Mouse (Mus musculus) neural tube, embryonic 12.5 days (tissue): ENCODE measurements at regions not wholly inside any gene's neighbourhood (a gene's known extent, or its start where the extent isn't known, plus 50 kb on each side); places are given as distances from the start of the nearest gene placed in this dataset.

Source experiments
- ATAC-seq: fragments of 200-750 bp; cut with Nextera tagmentation; 2 replicates; pipeline ENCODE4 v1.8.0; 2017; ENCODE audit warnings: low read depth, mild to moderate bottlenecking, moderate TSS enrichment, moderate library complexity; ENCODE audit not compliant: low FRiP score
- H3K27ac ChIP-seq: fragments of 300-500 bp; sonication (generic); 2 replicates; pipeline ENCODE4 v1.5.1; 2016
- H3K27me3 ChIP-seq: fragments of 300-500 bp; sonication (generic); replicated peaks from 2 replicates; pipeline ENCODE4 v1.6.1; 2016; ENCODE audit warnings: mild to moderate bottlenecking
- H3K36me3 ChIP-seq: fragments of 300-500 bp; sonication (generic); 2 replicates; pipeline ENCODE4 v1.6.1; 2016; ENCODE audit warnings: mild to moderate bottlenecking
- H3K4me1 ChIP-seq: fragments of 300-500 bp; sonication (generic); 2 replicates; pipeline ENCODE4 v1.6.1; 2016
- H3K4me2 ChIP-seq: fragments of 300-500 bp; sonication (generic); replicated peaks from 2 replicates; pipeline ENCODE4 v1.6.1; 2016; ENCODE audit warnings: mild to moderate bottlenecking
- H3K4me3 ChIP-seq: fragments of 300-500 bp; sonication (generic); 2 replicates; pipeline ENCODE4 v1.5.1; 2016
- H3K9ac ChIP-seq: fragments of 300-500 bp; sonication (generic); 2 replicates; pipeline ENCODE4 v1.6.1; 2016; ENCODE audit warnings: mild to moderate bottlenecking
- H3K9me3 ChIP-seq: fragments of 300-500 bp; sonication (generic); 2 replicates; pipeline ENCODE4 v1.6.1; 2016; ENCODE audit warnings: mild to moderate bottlenecking
- WGBS: fragments of 180-500 bp; shearing (Covaris S2); methylation state at CpG from one replicate; pipeline ENCODE4 v1.1.7; 2016; 5-methylcytosine and 5-hydroxymethylcytosine counted together

DNA sequence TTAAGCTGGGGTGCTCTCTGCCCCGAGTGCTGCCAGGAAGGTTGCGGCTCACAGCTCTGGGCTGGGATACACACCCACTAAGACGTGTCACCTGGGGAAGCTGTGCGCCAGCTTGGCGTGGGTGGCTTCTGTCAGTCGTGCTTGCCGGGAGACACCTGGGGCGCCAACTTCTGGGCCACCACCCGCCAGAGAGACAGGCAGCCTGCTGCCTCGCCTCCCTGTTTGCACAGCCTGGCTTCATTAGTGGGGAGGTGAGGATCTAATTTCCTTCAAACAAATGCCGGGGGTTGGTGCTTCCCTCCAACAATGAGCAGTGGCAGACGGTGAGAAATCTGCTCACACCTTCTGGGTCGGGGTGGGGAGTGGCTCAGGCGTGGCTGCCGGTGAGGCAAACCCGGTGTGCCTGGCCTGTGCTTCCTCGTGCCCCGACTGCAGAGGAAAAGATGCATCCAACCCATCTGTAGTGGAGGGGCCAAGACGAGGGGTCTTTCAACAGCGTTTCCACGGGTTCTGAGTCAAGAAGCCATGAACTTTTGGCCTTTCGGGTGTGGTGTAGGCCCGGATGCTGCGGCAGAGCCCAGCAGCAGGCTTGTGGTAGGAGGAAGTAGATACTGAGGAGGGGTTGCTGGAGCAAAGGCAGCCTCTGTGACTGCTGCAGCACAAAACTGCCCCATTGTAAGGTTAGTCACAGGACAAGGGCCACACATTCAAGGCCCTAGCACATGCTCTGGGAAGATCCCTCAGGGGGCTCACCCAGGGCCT, 140.6 kb downstream of the Tpra1 start:
- Histone ChIP-seq H3K27me3 (no peaks in the 10 kb centered on the region), H3K4me1 (no peaks in the 10 kb centered on the region), H3K4me2 (no peak overlapping the region), H3K36me3 (no peaks in the 10 kb centered on the region), H3K27ac (no peak overlapping the region), H3K4me3 (no peak overlapping the region), H3K9me3 (peaks cover 4% of the 10 kb centered on the region; the same call in 1 of the 2 replicates), H3K9ac (no peak overlapping the region)
- WGBS = 70% methylated on average over 24 of the region's 24 CpGs
- ATAC-seq = no peak

DNA sequence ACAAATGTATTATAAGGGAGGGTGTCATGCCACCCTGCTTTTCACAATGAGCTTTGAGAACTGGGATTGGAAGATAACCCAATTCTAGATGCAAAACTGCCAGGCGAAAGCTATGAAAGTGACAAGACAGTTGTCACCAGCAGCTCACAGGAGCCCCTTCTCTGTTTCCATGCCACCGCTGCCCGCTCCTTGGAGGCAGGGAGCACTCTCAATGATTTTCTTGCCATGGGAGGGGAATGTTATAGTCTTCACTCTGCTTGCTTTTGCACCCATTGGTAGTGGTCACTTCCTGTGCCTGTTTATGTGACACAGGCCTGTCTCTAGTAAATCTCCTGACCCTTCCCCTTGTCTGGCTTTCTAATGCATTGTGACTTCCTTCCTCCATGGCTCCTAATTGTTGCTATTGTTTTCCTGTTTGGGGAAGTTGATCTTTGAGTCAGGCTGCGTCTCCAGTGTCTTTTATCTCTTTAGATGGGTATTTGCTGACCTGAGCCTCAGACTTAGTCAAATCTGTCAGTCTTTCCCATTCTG, 143.4 kb downstream of the Tpra1 start:
- no peak overlapping the region for H3K27ac ChIP-seq
- no peaks in the 10 kb centered on the region for H3K27me3 ChIP-seq
- no peaks in the 10 kb centered on the region for H3K36me3 ChIP-seq
- H3K4me1 ChIP-seq = no peaks in the 10 kb centered on the region
- WGBS = 77% methylated on average over 4 of the region's 4 CpGs
- no peak overlapping the region for H3K9ac ChIP-seq
- H3K4me3 ChIP-seq = no peak overlapping the region
- peaks cover 4% of the 10 kb centered on the region; the same call in 1 of the 2 replicates for H3K9me3 ChIP-seq
- no peak overlapping the region for H3K4me2 ChIP-seq
- ATAC-seq = no peak

DNA sequence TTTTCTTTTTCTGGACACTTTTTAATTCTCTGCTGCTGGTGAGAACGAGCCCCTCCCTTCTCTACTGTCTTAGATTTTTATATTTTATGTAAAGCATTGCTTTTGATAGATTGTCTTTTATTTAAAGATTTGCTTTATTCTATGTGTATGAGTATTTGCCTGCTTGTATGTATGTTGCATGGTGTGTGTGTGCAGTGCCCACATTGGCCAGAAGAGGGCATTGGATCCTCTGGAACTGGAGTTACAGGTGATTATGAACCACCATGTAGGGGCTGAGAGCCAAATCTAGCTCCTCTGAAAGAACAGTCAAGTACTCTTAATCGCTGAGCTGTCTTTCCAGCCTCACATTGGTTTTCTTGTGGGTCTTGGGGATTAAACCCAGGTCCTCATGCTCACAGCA, 144.4 kb downstream of the Tpra1 start:
- WGBS = 85% methylated on average over 2 of the region's 2 CpGs
- ATAC-seq = no peak
- Histone ChIP-seq H3K9ac (no peak overlapping the region), H3K4me2 (no peak overlapping the region), H3K4me1 (no peaks in the 10 kb centered on the region), H3K36me3 (no peaks in the 10 kb centered on the region), H3K9me3 (peaks cover 4% of the 10 kb centered on the region; the same call in 1 of the 2 replicates), H3K4me3 (no peak overlapping the region), H3K27me3 (no peaks in the 10 kb centered on the region), H3K27ac (no peak overlapping the region)

DNA sequence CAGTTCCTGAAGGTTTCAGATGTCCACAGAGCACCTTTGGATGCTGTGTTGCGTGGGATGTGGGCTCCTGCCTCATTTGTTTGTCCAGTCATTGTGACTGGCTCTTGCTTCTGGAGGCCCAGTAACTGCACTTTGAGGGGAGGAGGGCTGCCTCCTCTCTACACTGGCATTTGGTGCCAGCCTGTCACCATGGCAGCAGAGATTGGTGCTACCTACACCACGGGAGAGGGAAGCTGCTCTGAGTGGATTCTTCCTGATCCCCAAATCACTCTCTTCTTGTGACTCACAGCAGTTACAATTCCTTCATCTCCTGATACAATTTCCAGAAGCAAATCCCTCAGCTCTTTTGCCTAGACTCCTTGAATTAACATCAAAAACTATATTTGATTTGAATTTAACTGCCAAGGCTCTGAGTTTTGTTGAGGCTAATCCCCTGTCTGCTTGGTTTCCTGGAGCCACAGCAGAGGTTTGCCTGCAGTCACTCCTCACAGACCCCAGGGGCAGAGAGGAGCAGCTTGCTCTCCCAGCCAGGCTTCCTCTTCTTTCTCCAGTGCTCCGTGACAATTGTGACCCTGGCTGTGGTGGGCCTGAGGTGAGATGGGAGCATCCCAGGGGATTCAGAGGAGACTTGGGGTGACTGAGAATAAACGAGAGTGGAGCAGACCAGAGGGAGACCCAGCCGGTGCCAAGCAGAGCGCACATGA, 145.7 kb downstream of the Tpra1 start:
- no peak for ATAC-seq
- Histone ChIP-seq H3K4me3 (no peak overlapping the region), H3K36me3 (no peaks in the 10 kb centered on the region), H3K27me3 (no peaks in the 10 kb centered on the region), H3K9me3 (peaks cover 4% of the 10 kb centered on the region; the same call in 1 of the 2 replicates), H3K27ac (no peak overlapping the region), H3K4me1 (no peaks in the 10 kb centered on the region), H3K9ac (no peak overlapping the region), H3K4me2 (no peak overlapping the region)
- WGBS = 75% methylated on average over 6 of the region's 6 CpGs

DNA sequence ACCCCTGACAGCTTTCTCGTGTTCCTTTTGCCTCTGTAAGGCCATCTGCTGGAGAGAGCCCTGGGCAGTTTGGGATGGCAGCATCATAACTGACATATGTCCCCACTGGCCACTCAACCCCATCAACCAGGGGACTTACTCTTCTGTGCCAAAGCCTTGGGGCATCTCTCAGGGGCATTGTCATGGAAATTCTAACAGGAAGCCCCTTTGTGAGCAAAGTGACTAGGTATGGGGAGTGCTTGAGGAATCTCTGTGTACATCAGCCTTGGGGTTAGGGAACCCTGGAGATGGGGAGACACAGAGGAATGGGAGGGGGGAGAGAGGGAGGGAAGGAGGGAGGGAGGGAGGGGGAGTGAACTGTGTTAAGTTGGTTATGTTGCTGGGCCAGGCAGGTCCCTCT, 147.2 kb downstream of the Tpra1 start:
- Histone ChIP-seq H3K36me3 (no peaks in the 10 kb centered on the region), H3K9me3 (peaks cover 4% of the 10 kb centered on the region; the same call in 1 of the 2 replicates), H3K4me2 (no peak overlapping the region), H3K27ac (no peak overlapping the region), H3K4me3 (no peak overlapping the region), H3K4me1 (no peaks in the 10 kb centered on the region), H3K9ac (no peak overlapping the region), H3K27me3 (no peaks in the 10 kb centered on the region)
- no peak for ATAC-seq
- WGBS = 48% methylated on average over 1 of the region's 1 CpGs

DNA sequence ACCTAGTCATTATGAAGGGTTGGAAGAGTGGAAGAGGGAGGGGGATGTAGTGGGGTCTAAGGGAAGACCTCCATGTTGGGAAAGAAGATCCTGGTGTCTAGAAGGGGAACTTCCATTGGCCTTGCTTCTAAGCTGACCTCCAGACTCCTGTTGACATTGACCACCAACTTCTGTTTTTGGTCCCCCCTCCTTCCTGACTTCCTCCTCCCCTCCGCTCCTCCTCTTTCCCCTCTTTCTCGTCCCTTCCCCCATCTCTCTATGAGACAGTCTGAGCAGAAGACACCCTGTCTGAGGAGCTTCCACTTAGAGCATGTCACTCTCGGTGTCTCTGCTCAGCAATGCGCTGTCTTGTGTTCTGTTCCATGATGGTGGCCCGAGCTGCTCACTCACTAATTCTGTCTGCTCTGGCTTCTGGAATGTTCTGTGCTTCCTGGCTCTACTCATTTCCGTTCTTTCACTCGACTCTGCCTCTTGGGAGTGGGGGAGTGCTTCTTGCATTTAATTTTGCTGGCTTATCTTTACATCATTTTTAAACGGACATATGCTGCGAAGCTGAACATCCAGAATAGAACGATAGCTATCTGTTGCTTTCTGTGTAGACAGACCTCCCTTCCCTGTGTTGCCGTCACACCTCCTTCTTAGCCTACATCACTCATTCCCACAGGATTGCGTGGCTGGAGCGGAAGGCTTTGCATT, 148.7 kb downstream of the Tpra1 start:
- Histone ChIP-seq H3K27me3 (no peaks in the 10 kb centered on the region), H3K4me1 (no peaks in the 10 kb centered on the region), H3K36me3 (no peaks in the 10 kb centered on the region), H3K4me3 (no peak overlapping the region), H3K9ac (no peak overlapping the region), H3K4me2 (no peak overlapping the region), H3K9me3 (peaks cover 4% of the 10 kb centered on the region; the same call in 1 of the 2 replicates), H3K27ac (no peak overlapping the region)
- WGBS = 93% methylated on average over 13 of the region's 13 CpGs
- ATAC-seq = no peak

DNA sequence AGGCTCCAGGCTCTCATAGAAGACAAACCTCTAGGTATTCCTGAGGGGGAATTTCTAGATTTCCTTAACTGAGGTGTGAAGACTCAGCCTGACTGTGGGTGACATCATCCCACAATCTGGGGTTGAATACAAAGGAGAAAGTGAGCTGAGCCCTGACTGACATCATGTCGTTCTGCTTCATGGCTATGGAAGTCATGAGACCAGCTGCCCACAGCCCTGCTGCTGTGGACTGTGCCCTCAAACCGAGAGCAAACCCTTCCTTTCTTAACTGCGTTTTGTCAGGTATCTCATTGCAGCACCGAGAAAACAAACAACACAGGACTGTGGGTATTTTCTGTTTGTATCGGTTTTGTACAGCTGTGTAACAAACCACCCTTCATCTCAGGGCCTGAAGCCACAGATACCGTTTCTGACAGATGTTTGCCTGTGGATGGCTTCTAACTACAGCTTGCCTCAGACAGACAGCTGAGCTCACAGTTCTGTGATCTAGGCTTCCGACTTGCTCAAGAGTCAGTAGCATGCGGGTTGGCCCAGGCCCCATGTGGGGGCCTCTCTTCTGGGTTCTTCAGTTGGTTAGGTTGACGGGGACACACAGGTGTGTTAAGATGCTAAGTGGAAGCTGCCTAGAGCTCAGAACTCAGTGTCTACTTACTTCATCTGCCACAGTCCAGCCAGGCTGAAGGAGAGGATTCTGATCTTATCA, 150.9 kb downstream of the Tpra1 start:
- H3K36me3 ChIP-seq = no peaks in the 10 kb centered on the region
- no peak for ATAC-seq
- H3K27me3 ChIP-seq = no peaks in the 10 kb centered on the region
- H3K4me3 ChIP-seq = no peak overlapping the region
- H3K9ac ChIP-seq = no peak overlapping the region
- 87% methylated on average over 9 of the region's 9 CpGs for WGBS
- H3K4me2 ChIP-seq = no peak overlapping the region
- H3K4me1 ChIP-seq = no peaks in the 10 kb centered on the region
- no peaks in the 10 kb centered on the region for H3K9me3 ChIP-seq
- no peak overlapping the region for H3K27ac ChIP-seq

DNA sequence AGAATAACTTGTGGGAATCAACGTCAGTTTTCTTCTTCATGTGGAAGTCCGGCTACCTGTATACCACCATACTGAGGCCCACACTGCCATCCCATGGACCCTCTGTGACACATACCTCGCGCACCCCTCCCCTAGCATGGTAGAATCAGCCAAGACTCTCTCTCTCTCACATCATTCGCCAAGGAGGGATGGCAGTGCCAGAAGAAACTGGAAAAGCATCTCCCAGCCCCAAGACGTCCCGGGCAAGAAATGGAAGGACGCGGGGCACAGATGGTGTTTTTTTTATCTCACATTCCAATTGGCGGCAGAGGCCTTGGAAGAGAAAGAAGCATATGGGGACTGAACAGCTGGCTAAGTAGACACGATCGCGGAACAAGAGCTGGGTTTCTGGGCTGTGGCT, 152.0 kb downstream of the Tpra1 start:
- Histone ChIP-seq H3K36me3 (no peaks in the 10 kb centered on the region), H3K9ac (no peak overlapping the region), H3K4me3 (no peak overlapping the region), H3K27ac (no peak overlapping the region), H3K9me3 (no peaks in the 10 kb centered on the region), H3K27me3 (no peaks in the 10 kb centered on the region), H3K4me2 (no peak overlapping the region), H3K4me1 (no peaks in the 10 kb centered on the region)
- ATAC-seq = no peak
- 81% methylated on average over 13 of the region's 13 CpGs for WGBS

DNA sequence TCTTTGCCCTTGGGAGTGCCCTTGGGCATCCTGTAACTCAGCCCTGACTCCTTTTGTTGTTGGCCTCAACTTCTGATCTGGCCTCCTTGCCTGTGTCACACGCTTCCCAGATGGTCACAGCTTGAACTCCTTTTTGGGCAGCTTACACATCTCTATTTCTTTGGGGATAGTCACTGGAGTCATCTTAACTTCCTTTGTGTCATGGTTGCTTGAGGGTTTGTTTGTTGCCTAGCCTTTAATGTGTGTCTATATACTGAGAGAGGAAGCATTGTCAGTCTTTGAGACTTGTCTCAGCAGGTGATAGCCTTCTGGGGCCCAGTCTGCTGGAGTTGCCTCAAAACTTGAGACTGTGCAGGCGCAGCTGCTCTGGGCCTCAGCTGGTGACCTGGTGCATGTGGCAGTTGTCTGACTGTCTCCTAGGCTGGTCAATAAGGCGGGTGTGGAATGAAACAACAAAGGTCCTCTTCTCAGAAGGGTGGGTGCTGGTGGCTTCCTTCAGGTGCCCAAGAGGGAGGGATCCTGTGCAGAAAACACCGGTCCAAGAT, 157.5 kb downstream of the Tpra1 start:
- Histone ChIP-seq H3K4me1 (no peaks in the 10 kb centered on the region), H3K27ac (no peak overlapping the region), H3K9me3 (0 out of 2 replicates have a peak, but pooled peaks cover 3% of the 10 kb centered on the region), H3K4me3 (no peak overlapping the region), H3K36me3 (no peaks in the 10 kb centered on the region), H3K9ac (no peak overlapping the region), H3K4me2 (no peak overlapping the region), H3K27me3 (no peaks in the 10 kb centered on the region)
- WGBS = 63% methylated on average over 4 of the region's 4 CpGs
- no peak for ATAC-seq

DNA sequence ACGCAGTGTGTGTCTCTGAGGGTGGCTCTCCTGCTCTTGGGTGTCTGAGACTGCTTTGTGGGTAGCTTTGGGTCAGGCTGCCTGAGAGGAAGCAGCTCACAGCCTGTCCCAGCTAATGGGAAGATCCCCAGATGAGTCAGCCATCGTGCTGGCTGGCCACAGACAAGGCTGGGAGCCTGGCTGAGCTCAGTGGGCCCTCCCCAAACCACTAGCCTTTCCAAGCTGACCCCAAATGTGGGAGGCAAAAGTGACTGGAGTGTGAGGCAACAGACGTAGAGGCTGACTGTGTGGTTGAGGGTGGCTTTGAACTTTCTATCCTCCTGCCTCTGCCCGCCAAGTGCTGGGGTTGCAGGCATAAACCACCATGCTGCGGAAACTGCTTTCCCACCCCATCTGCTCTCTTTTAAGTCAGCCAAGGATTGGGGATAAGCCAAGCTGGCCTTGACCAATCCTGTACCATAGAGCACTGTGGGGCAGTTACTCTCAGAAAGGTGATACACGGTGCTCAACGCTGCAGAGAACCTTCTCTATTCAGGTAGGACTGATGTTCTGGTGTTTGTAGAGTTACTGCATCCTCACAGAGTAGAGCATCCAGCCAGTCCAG, 163.0 kb downstream of the Tpra1 start:
- H3K4me2 ChIP-seq = no peak overlapping the region
- no peaks in the 10 kb centered on the region for H3K27me3 ChIP-seq
- H3K9ac ChIP-seq = no peak overlapping the region
- no peak overlapping the region for H3K4me3 ChIP-seq
- H3K9me3 ChIP-seq = 0 out of 2 replicates have a peak, but pooled peaks cover 3% of the 10 kb centered on the region
- 0 out of 2 replicates have a peak, but pooled peaks cover 5% of the 10 kb centered on the region for H3K4me1 ChIP-seq
- WGBS = 92% methylated on average over 7 of the region's 7 CpGs
- ATAC-seq = no peak
- no peak overlapping the region for H3K27ac ChIP-seq
- no peaks in the 10 kb centered on the region for H3K36me3 ChIP-seq

DNA sequence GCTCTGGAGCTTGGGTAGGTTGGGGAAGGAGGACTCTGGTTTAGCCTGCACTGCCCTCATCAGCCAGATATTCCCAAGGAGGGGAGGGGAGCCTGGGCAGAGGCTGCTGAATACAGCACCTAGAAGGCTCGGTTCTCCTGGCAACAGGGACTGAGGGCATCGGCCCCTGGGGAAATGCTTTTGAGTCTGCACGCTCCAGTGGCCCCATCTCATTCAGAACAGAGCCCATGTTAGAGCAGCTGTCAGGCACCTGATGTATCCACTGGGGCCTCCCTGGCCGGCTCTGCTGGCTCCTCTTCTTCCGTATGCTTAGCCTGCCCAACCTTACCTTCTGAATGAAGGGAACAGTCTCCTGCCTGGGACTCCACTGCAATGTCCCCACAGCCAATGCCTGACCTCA, 164.5 kb downstream of the Tpra1 start:
- 0 out of 2 replicates have a peak, but pooled peaks have one; percentile 53 for ATAC-seq
- no peak overlapping the region for H3K4me3 ChIP-seq
- no peaks in the 10 kb centered on the region for H3K36me3 ChIP-seq
- H3K9ac ChIP-seq = no peak overlapping the region
- no peak overlapping the region for H3K4me2 ChIP-seq
- no peaks in the 10 kb centered on the region for H3K9me3 ChIP-seq
- H3K27me3 ChIP-seq = no peaks in the 10 kb centered on the region
- WGBS = 45% methylated on average over 5 of the region's 5 CpGs
- no peak overlapping the region for H3K27ac ChIP-seq
- 0 out of 2 replicates have a peak, but pooled peaks cover 5% of the 10 kb centered on the region for H3K4me1 ChIP-seq
